Comparison of ENCODE assay signal across 16 mouse cellular contexts in genomic region chr10:59287251-59287650, GRCm38 (mm10).
"Had no signal": no experiment of that assay in that cellular context is flagged by ENCODE, and none has a peak within 500 bp of the region (broad histone marks: within the 10 kb centered on the region; RNA-seq: fewer than 3 reads in every experiment).

No protein-coding gene starts in this region.

- DNase-seq: kidney, adult 8-10 months; kidney, postnatal 25 days; layer of hippocampus, adult 9-11 months; retina, postnatal 1 day; right cerebral cortex, postnatal 4 days; spleen, adult 18-20 months; thymus, adult 2 months; thymus, postnatal 36 days had no signal

- H3K27me3 ChIP-seq: hindbrain, embryonic 15.5 days; limb, embryonic 12.5 days; midbrain, embryonic 15.5 days; neural tube, embryonic 13.5 days had no signal

- H3K4me2 ChIP-seq: hindbrain, embryonic 15.5 days; limb, embryonic 12.5 days; midbrain, embryonic 11.5 days; midbrain, embryonic 15.5 days; neural tube, embryonic 13.5 days had no signal

- H3K4me3 ChIP-seq: hindbrain, embryonic 15.5 days; limb, embryonic 12.5 days; megakaryocyte, embryonic 14.5 days; midbrain, embryonic 15.5 days; neural tube, embryonic 13.5 days had no signal

- H3K9ac ChIP-seq: hindbrain, embryonic 15.5 days; limb, embryonic 12.5 days; midbrain, embryonic 15.5 days; neural tube, embryonic 13.5 days had no signal

- H3K4me1 ChIP-seq: hindbrain, embryonic 15.5 days; limb, embryonic 12.5 days; midbrain, embryonic 15.5 days; neural tube, embryonic 13.5 days had no signal

- H3K36me3 ChIP-seq: hindbrain, embryonic 15.5 days; limb, embryonic 12.5 days; midbrain, embryonic 15.5 days; neural tube, embryonic 13.5 days had no signal

- ATAC-seq: intestine, postnatal 0 days; midbrain, embryonic 15.5 days had no signal

- H3K27ac ChIP-seq: hindbrain, embryonic 15.5 days; limb, embryonic 12.5 days; macrophage; midbrain, embryonic 15.5 days; neural tube, embryonic 13.5 days had no signal

- H3K9me3 ChIP-seq: hindbrain, embryonic 15.5 days; limb, embryonic 12.5 days; midbrain, embryonic 15.5 days; neural tube, embryonic 13.5 days had no signal
